Mouse (Mus musculus) heart, adult 11 months (tissue): ENCODE data around the gene C2cd5.

ENCODE experiments used
- DNase-seq: peaks from one replicate; pipeline ENCODE4 v3.0.0; 2022

The C2cd5 gene

DNA sequence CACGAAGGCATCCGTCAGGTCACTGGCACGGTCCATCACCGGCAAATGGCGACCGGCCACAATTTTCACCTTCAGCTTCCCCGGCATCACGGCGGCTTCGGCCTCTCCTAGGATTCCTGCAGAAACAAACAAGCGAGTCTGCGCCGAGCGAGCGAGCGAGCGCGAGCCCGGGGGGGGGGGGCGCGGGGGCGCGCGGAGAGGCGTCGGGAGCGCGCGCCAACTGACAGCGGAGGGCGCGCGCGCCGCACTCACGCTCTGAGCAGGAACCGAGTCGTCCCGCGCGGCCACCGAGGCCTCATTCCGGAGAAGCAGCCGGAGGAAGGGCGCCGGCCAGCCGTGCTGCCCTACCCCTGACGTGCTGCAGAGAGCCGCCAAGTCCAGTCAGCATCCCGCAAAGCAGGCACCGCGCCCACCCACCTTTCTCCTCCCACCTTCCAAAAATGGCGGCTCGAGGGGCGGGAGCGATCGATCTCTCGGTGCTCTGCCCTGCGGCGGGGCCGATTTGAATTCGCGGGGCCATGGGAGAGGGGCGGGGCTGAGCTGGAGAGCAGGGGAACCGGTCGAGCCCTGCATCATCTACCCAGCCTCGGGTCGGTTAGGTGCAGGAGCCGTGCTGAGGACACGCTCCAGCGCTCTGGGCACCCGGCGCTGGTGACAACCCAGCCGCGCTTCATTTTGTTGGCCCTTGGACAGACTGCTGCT is at the start of gene C2cd5:
Gene C2cd5, minus strand, starts transcription at position 461 of the 702 bp plus-strand sequence.
- DNase-seq, result peak; percentile 100

DNA sequence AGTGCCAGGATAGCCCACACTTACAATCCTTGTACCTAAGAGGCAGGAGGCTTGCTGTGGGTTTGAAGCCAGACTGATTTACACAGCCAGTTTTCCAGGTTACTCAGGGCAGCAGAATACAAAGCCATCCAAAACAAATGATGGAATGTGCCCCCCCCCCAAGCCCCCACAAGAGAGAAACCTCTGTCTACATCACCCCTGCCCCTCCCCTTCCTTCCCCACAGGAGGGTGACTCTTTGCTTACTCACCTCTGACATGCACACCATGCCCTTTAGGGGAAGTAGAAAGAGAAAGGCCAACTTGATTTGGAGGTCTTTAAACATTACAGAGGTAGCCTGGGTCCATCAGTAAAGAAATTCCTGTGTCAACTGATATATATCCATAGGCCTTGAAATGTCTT is 48.9 kb upstream of the C2cd5 start:
- DNase-seq, result peak; percentile 90

DNA sequence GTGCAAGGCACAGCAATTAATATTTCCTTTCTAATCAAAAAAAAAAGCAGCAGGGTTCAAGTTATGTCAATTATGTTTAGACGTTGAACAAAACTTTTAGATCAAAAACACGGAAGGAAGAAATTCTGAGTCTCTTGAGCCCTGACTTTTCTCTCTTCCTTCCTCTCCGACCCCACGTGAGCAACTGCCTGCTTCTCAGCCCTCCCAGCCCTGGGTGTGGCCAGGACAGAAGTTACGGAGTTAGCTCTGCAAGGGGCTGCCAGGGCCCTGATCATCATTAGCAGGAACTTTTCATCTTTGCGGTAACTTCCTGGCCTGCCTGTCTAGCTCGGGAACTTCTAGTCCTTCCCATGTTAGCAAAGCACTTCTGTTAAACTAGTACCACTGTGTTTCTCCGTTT is 46.8 kb upstream of the C2cd5 start:
- peak; percentile 97 for DNase-seq

DNA sequence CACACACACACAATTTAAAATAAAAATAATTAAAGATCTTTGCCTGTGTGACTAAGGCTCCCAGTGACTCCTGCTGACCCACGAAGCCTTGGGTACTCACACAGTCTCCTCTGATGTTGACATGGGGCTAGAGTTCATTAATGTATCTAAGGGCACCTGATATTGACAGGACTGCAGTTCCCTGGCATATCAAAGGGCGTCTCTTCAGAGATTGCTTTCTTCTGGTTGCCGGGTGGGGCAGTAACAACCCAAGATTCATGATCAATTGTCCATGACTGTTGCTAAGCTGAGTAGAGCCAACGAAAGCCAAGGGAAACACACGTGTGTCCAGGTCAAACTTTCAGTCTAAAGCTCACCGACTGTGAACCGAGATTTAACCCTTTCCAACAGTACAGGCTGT is 45.1 kb upstream of the C2cd5 start:
- peak; percentile 82 for DNase-seq

DNA sequence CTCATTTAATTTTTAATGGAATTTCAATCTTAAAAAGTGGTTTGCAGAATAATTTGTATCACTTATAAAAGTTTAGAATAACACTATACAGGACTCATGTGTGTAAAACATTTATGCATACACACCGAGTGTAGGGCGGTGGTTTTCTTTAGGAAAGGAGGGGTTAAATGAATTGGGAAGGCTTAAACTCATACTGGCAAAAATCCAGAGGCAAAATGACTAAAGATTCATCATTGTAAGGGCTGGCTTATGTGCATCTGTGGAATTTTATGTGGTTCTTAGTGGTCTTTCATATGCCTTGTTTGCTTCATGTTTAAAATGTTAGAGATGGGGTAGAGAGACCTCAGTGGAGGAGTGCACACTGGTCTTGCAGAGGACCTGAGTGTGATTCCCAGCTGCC is 44.6 kb upstream of the C2cd5 start:
- no peak for DNase-seq

DNA sequence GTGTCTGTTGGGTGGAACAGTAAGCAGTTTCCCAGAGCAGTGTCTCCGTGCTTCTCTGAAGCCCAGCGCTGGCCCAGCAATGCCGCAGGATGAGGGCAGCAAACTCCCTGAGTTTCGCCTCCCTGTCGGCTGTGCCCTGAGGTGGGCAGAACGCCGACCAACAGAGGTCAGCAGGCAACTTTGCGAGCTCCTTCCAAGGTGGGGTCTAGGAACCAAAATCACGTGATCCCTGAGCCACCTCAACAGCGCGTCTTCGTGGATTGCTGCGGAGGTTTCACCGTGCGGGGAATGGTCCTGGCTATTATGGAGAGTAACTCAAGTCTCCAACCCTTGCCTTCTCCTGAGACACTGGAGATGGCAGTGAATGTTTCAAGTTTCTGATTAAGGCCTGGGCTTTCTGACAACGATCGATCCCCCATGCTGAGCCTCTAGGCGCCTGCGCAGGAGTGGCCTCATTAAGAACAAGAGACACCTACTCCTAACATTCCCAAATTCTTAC is 43.9 kb upstream of the C2cd5 start:
- peak; percentile 89 for DNase-seq

DNA sequence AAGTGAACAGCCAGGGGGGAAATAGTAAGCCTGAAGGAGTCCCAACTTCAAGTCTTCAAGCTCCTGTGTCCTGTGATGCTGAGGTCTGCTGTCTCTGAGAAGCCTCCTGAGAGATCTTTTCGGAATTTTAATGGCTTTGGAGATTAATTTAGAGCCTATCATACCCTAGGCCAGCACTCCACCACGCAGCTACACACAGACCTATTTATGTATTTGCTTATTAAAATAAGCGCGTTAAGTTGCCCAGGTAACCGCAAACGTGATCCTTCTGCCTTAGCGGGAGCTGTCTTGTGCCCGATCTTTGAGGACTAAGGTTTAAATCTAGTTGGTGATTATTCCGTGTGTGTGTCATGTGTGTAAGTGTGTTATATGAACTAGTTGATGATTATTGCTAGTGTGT is 43.4 kb upstream of the C2cd5 start:
- DNase-seq, result peak; percentile 46

DNA sequence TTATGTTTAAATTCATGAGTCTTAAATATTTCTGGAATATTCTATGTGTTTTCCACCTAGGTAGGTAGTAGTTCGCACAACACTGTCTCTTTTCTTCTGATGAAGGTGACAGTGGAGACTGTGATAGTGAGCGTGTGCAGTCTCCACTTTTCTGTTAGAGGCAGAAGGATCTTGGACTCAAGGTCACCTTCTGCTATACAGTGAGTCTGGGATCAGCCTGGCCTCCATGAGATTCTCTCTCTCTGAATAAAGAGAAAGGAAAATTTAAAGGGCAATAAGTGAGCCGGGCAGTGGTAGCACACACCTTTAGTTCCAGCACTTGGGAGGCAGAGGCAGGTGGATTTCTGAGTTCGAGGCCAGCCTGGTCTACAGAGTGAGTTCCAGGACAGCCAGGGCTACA is 42.9 kb upstream of the C2cd5 start:
- DNase-seq, result peak; percentile 41

DNA sequence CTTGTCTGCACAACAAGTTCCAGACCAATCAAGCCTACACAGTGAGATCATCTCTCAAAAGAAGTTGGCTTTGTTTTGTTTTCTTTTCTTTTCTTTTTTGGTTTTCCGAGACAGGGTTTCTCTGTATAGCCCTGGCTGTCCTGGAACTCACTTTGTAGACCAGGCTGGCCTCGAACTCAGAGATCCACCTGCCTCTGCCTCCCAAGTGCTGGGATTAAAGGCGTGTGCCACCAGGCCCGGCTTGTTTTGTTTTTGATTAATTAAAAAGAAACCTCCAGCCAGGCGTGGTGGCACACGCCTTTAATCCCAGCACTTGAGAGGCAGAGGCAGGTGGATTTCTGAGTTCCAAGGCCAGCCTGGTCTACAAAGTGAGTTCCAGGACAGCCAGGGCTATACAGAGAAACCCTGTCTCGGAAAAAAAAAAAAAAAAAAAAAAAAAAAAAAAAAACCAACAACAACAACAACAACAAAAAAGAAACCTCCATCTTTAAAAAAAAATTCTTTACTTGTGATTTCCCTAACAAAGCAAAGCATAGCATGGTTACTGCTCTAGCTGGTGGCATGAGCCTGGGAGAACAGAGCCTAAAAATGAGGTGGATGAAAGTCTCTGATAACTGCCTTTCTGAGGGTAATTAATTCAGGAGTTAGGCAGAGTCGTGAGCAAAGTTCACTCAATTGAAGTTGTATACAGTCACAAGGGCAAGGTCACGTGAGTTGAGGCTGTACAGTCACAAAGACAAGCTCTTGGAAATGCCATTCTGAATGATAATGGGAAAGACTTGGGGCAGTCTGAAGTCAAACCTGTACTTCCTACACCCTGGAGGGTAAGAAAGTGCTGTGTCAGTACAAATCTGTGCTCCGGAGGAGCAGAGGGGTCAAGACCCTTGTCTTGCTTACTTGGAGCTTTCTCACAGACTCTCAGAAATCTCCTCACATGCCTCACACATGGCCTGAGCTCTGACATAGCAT is 42.0 kb upstream of the C2cd5 start:
- peak; percentile 73 for DNase-seq

DNA sequence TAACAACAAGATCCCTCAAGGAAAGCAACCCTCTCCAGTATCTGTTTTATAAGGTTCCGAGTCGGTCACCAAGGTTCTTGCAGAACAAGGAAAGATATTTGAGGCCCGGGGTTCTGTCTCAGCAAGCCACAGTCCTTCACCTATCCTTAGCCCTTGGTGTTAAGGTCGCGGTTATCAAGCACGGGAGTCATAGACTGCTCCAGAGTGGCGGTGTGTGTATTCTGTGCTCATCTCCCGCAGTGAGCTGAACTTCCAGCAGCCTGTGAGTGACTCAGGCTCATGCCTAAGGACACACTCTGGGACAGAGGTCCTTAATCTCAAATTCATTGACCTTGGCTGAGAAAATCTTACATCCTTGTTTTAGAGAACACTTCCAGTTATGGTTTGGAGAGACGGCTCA is 40.9 kb upstream of the C2cd5 start:
- peak; percentile 67 for DNase-seq

DNA sequence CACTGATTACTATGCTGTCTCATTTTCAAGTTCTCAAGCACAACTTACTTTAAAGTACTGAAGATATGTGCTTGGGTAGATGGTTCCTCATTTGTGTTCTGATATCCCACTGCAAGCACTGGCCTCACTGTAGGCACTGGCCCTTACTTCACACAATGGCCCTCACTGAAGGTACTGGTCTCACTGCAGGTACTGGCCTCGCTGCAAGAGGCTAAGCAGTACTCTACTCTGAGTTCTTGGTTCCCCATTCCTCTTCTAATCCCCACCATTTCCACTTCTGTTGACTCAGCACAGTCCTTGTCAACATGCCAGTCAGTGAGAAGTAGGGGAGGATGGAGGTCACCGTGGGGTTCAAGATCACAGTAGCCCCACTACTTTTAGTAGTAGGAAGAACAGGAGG is 39.5 kb upstream of the C2cd5 start:
- DNase-seq, result peak; percentile 30

DNA sequence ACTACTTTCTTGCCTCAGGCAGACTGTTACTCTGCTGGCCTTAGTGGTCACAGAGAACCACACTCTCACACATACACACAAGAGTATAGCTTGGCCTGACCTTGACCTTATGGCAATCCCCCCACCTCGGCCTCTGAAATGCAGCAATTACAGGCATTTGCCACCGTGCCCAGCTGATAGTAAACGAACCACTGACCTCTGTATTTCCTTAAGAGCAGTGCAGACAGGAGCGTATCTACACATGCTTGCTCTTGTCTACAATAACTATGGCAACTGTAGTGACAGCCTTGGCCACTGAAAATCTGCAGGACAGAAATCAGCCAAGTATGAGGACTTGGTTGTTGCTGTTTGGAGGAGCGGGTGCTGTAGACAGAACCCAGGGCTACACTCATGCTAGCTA is 37.4 kb upstream of the C2cd5 start:
- peak; percentile 56 for DNase-seq

DNA sequence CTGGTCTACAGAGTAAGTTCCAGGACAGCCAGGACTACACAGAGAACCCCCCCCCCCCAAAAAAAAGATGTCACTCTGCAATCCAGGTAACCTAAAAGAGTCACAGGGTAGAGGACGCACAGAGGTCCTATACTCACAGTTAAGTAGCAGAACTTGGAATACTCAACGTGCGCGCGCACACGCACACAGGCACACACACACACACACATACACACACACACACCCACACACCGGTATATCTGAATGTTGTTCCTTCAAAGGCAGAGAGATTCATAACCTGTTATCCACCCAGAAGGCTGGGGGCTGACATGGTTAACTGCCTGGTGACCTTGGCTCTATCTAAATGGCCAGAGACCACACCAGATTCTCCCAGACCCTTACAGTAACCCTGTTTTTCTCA is 36.7 kb upstream of the C2cd5 start:
- DNase-seq, result peak; percentile 70

DNA sequence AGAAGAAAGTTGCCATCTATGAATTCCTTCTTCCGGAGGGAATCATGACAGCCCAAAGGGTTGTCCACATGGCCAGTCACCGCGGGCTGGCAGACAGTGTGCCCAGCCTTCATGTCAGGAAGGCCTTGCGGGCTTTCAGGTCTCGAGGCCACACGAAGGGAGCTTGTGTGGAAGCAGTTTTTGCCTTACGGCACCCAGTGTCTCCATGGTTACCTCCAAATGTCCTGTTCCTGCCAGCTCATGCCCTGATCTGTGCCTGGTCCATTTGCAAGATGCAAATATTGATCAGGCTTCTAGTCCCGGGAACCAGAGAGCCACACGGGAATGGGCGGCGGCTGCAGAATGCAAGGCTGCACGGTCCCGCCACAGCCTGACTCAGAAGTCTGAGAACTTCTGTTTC is 35.2 kb upstream of the C2cd5 start:
- DNase-seq, result peak; percentile 65

DNA sequence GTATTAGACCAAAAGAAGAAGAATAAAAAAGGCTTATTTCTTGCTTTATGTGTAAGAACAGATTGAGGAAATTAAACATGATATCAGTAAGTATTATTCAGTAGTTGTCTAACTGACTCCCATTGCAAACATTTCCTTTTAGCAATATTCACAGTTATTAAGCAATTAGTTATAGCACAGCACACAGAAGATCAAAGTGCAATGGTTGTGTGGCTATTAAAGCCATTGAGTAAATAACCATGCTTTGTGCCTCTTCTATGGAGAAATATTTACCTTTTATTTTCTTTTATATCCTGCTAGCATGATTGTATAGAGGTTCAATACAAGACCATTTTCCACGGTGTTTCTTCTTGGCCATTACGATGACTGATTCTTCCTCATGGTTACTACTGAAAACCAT is 33.2 kb upstream of the C2cd5 start:
- DNase-seq, result no peak

DNA sequence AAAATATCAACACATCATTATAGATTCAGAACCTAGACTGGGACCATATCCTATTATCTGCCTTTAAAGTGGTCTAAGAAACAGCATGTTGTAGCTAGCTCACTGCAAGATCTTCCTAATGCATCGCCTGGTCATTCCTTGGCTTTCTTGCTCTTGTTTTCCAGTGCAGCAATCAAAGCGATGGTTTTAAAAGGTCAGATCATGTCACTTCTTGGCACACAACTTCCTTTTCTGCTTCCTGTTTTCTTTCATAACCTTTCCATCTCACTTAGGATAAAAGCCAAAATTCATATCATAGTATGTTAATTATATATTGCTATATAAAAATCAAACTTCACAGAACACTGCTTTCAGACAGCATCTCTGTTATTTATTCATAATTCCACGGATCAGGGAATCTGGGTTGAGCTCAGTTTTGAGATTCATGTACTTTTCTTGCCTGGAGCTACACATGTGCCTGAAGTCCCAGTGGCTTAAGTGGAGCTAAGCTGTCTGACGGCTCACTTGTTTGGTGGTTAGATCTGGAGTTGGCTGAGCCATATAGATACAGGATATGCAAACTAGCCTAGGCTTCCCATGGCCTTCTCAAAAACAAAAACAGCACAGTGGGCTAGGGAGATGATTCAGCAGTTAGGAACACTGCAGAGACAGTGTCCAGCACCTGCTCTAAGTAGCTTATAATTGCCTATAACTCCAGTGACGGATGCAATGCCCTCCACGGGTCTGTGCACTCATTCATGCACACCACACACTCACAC is 32.1 kb upstream of the C2cd5 start:
- DNase-seq, result no peak

DNA sequence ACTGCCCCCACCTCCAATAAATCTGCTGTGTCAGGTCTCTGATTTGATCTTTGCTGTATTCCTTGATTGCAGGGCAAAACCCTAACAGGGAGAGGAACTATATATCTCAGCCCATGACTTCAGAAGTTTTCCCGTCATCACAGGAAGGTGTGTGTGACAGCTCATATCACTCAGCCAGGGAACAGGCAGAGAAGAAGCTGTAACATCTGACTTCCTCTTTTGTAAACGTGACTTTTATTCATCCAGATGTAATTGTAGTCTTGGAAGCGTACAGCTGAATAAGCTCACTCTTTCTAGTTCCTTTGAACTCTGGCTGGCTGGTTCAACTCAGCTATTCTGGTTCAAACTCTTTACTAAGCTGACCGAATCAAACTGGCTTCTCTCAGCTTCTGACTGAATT is 30.5 kb upstream of the C2cd5 start:
- DNase-seq, result no peak

DNA sequence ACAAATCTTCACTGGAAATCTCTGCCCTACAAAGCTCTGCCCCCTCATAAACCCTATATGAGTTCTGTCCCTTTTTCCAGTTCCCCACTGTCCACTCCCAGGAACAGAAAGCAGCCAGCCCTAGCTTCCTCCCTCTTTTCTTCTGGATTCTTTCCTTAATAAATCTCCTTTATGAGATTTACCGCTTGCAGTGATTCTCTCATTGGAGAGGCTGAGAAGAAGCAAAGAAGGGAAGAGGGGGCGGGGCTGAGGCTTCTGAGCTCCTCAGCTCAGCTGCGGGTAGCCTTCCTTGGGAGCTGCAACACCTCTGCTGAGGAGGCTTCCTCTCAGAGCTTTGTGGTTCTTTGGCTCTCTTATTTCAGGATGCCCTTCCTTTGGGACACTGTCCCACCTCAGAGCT is 30.0 kb upstream of the C2cd5 start:
- no peak for DNase-seq

DNA sequence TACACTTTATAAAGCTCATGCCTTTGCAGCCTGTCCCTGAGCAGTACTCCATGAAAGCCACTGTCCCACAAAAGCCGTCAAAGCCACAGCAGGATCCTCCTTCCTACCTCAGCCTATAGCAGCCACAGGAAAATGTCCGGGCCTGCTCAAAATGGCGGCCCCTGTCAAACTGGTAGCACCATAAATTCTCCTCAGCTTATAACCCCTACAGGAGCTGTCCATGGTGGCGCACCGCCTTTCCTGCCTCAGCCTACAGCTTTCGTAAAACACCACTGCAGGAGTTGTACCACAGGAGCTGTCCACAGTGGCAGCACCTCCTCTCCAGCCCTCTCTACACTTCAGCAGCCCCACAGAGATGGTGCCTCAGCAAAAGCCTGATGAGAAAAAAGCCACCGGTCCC is 29.5 kb upstream of the C2cd5 start:
- no peak for DNase-seq

DNA sequence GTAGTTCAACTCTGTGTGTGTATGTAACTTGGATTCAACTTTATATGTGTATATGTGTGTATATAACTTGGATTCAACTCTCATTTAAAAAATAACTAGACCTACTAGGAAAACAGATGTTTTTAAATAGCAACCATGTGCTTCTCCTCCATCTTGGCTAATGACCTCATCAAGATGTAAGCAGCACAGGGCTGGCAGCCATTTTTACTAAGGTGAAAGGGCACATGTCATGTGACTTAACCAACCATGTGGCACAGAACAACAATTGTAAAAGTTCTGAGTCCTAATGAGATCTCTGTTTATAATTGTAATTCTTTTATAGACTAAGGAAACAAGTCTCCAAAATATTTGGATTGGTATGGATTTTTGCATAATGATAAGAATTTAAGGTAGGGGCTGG is 25.8 kb upstream of the C2cd5 start:
- DNase-seq, result no peak

DNA sequence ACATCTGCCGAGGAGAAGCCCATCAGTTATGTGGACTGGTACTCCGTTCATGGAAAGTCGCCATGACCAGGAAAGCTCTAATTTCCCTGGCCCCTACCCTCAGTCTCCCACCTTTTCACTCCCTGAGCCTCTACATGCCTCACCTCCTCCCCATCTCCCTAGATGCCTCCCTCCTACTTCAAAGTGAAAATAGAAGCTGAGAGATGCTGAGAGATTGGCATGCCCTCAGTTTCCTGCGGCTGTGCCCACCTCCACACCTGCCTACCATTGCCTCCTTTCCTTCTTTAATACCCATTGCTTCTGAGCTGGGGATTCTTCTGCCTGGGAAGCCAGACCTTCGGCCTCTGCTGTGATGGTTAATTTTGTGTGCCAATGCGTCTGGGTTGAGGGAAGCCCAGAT is 19.4 kb upstream of the C2cd5 start:
- no peak for DNase-seq

DNA sequence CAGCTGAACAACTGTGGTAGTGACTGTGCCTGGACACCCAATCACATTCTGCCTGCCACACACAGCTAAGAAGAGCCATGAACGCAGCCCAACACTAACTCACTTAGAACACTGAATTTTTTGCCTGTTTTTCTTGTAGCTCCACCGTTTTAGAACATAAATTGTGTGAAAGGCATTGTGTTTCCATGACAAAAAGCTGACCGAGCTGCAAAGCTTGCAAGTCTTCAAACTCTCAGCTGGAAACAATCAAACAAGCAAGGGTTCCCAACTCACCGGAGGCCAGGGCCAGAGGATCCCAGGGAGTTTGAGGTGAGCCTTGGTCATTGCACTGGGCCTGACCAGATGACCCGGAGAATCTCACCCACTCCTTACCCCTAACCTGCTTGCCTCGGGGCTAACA is 16.8 kb upstream of the C2cd5 start:
- DNase-seq, result no peak

DNA sequence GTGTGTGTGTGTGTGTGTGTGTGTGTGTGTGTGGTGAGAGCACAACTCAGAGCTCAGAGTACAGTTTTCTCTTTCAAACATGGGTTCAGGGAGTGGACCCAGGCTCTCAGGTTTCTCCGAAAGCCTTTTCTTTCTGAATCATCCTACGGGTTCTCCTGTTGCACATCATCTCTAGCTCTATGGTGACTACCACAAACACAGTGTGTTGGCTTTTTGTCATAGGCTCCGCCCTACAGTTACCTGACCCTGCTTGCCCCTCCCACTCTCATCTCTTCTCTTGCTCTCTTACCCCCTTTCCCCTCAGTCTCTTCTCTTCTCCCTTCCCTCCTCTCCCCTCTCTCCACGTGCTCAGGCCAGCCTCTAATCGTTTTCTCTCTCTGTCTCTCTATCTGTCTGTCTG is 15.6 kb upstream of the C2cd5 start:
- no peak for DNase-seq
